Mouse (Mus musculus) MEL (cell line): Measurements from ENCODE around the gene Rtn4rl1. TPM values are rescaled to one million over a fixed set of nuclear protein-coding genes. Genes with fewer than 3 reads are reported as not detected.

Experiments
- DNase-seq: peaks from one replicate; pipeline ENCODE4 v3.0.0; 2011; ENCODE audit warnings: low read depth, low spot score
- H3K27ac ChIP-seq: 2 replicates; pipeline ENCODE4 v1.5.1; 2012; ENCODE audit warnings: low read depth, mild to moderate bottlenecking, control low read depth, low read length, moderate library complexity; ENCODE audit not compliant: control insufficient read depth
- H3K27me3 ChIP-seq, 2 experiments: fragments of 150-350 bp in 1 of 2; sonication (generic) in 1 of 2; 2 replicates each; pipeline ENCODE4 v1.6.1; 2012; ENCODE audit warnings: low read length in 2 of 2, mild to moderate bottlenecking in 2 of 2, improper control_type of control experiment in 1 of 2, moderate library complexity in 1 of 2; ENCODE audit not compliant: insufficient read depth in 2 of 2, control insufficient read depth in 1 of 2
- H3K36me3 ChIP-seq, 2 experiments: 2 replicates each; pipeline ENCODE4 v1.6.1; 2012 to 2014; ENCODE audit warnings: low read length in 2 of 2, improper control_type of control experiment in 1 of 2, inconsistent platforms in 1 of 2, mild to moderate bottlenecking in 1 of 2; ENCODE audit not compliant: insufficient read depth in 2 of 2, control insufficient read depth in 1 of 2
- H3K4me1 ChIP-seq, 2 experiments: fragments of 150-350 bp in 1 of 2; sonication (generic) in 1 of 2; 2 replicates each; pipeline ENCODE4 v1.6.1; 2012; ENCODE audit warnings: low read length in 2 of 2, improper control_type of control experiment in 1 of 2, mild to moderate bottlenecking in 1 of 2; ENCODE audit not compliant: insufficient read depth in 2 of 2, control insufficient read depth in 1 of 2
- H3K4me3 ChIP-seq, 2 experiments: fragments of 150-350 bp in 1 of 2; sonication (generic) in 1 of 2; 2 replicates each; pipeline ENCODE4 v1.5.1; 2012; ENCODE audit warnings: low read depth in 2 of 2, low read length in 2 of 2, mild to moderate bottlenecking in 2 of 2, moderate library complexity in 2 of 2, control low read depth in 1 of 2, improper control_type of control experiment in 1 of 2; ENCODE audit not compliant: control insufficient read depth in 1 of 2, insufficient read depth in 1 of 2
- H3K79me2 ChIP-seq: 2 replicates; pipeline ENCODE4 v1.6.1; 2012; ENCODE audit warnings: mild to moderate bottlenecking, low read length, moderate library complexity; ENCODE audit not compliant: control insufficient read depth, poor library complexity, insufficient read depth
- H3K9ac ChIP-seq: 2 replicates; pipeline ENCODE4 v1.6.1; 2012; ENCODE audit warnings: low read depth, mild to moderate bottlenecking, control low read depth, low read length, moderate library complexity; ENCODE audit not compliant: control insufficient read depth, poor library complexity, severe bottlenecking
- H3K9me3 ChIP-seq: fragments of 150-350 bp; sonication (generic); replicated peaks from 2 replicates; pipeline ENCODE4 v1.6.1; 2012; ENCODE audit warnings: mild to moderate bottlenecking, low read length, improper control_type of control experiment, moderate library complexity; ENCODE audit not compliant: insufficient read depth
- E2F4 ChIP-seq: IDR thresholded peaks from 2 replicates; pipeline ENCODE4 v1.6.1; 2011; ENCODE audit warnings: low read depth, low read length, improper control_type of control experiment, borderline replicate concordance
- ELF1 ChIP-seq: IDR thresholded peaks from 2 replicates; pipeline ENCODE4 v1.6.1; 2014; ENCODE audit warnings: low read depth, mild to moderate bottlenecking, inconsistent platforms, low read length, improper control_type of control experiment, moderate library complexity
- EP300 ChIP-seq, 2 experiments: IDR thresholded peaks; 2 replicates each; pipeline ENCODE4 v1.6.1; 2011; ENCODE audit warnings: improper control_type of control experiment in 2 of 2, low read length in 2 of 2, low read depth in 1 of 2, mild to moderate bottlenecking in 1 of 2
- GABPA ChIP-seq: IDR thresholded peaks from 2 replicates; pipeline ENCODE4 v1.6.1; 2012; ENCODE audit warnings: low read depth, mild to moderate bottlenecking, inconsistent platforms, low read length, improper control_type of control experiment, moderate library complexity
- HCFC1 ChIP-seq: IDR thresholded peaks from 2 replicates; pipeline ENCODE4 v1.6.1; 2012; ENCODE audit warnings: low read depth, mild to moderate bottlenecking, inconsistent platforms, low read length, improper control_type of control experiment, moderate library complexity
- JUND ChIP-seq: IDR thresholded peaks from 2 replicates; pipeline ENCODE4 v1.6.1; 2011; ENCODE audit warnings: low read depth, mild to moderate bottlenecking, improper control_type of control experiment, low read length
- KAT2A ChIP-seq: conservative IDR thresholded peaks from 2 replicates; pipeline ENCODE4 v1.6.1; 2012; ENCODE audit warnings: low read depth, low read length, improper control_type of control experiment, inconsistent platforms
- MAFK ChIP-seq: IDR thresholded peaks from 2 replicates; pipeline ENCODE4 v1.6.1; 2011; ENCODE audit warnings: low read depth, mild to moderate bottlenecking, low read length, improper control_type of control experiment, borderline replicate concordance
- MAZ ChIP-seq: IDR thresholded peaks from 2 replicates; pipeline ENCODE4 v1.6.1; 2012; ENCODE audit warnings: low read depth, mild to moderate bottlenecking, inconsistent platforms, low read length, improper control_type of control experiment
- MEF2A ChIP-seq: IDR thresholded peaks from 2 replicates; pipeline ENCODE4 v1.6.1; 2014; ENCODE audit warnings: low read depth, mild to moderate bottlenecking, inconsistent platforms, low read length, improper control_type of control experiment; ENCODE audit not compliant: poor library complexity, insufficient replicate concordance, severe bottlenecking; ENCODE audit errors: extremely low read depth
- MXI1 ChIP-seq: IDR thresholded peaks from 2 replicates; pipeline ENCODE4 v1.6.1; 2011; ENCODE audit warnings: mild to moderate bottlenecking, low read depth, low read length, improper control_type of control experiment
- NRF1 ChIP-seq: IDR thresholded peaks from 2 replicates; pipeline ENCODE4 v1.6.1; 2014; ENCODE audit warnings: low read depth, mild to moderate bottlenecking, inconsistent platforms, low read length, improper control_type of control experiment, moderate library complexity; ENCODE audit not compliant: poor library complexity, insufficient read depth, severe bottlenecking
- POLR2A ChIP-seq, 2 experiments: IDR thresholded peaks; 2 replicates each; pipeline ENCODE4 v1.6.1; 2011 to 2012; ENCODE audit warnings: low read length in 2 of 2, mild to moderate bottlenecking in 2 of 2, control low read depth in 1 of 2, improper control_type of control experiment in 1 of 2, low read depth in 1 of 2, moderate library complexity in 1 of 2; ENCODE audit not compliant: control insufficient read depth in 1 of 2, insufficient read depth in 1 of 2, poor library complexity in 1 of 2
- POLR2AphosphoS5 ChIP-seq: IDR thresholded peaks from 2 replicates; pipeline ENCODE4 v1.6.1; 2012; ENCODE audit warnings: low read depth, borderline replicate concordance, mild to moderate bottlenecking, inconsistent platforms, low read length, moderate library complexity, mixed read lengths
- SIN3A ChIP-seq: IDR thresholded peaks from 2 replicates; pipeline ENCODE4 v1.6.1; 2012; ENCODE audit warnings: low read length, improper control_type of control experiment, inconsistent platforms
- TAL1 ChIP-seq: IDR thresholded peaks from 2 replicates; pipeline ENCODE4 v1.6.1; 2012; ENCODE audit warnings: mild to moderate bottlenecking, inconsistent platforms, low read length, moderate library complexity, mixed read lengths
- TCF12 ChIP-seq: IDR thresholded peaks from 2 replicates; pipeline ENCODE4 v1.6.1; 2014; ENCODE audit warnings: low read depth, mild to moderate bottlenecking, inconsistent platforms, low read length, improper control_type of control experiment, moderate library complexity
- UBTF ChIP-seq: IDR thresholded peaks from 2 replicates; pipeline ENCODE4 v1.6.1; 2012; ENCODE audit warnings: low read depth, mild to moderate bottlenecking, inconsistent platforms, low read length, improper control_type of control experiment, moderate library complexity, borderline replicate concordance; ENCODE audit not compliant: insufficient read depth
- USF2 ChIP-seq, 2 experiments: IDR thresholded peaks; 2 replicates each; pipeline ENCODE4 v1.6.1; 2011 to 2012; ENCODE audit warnings: improper control_type of control experiment in 2 of 2, low read length in 2 of 2, borderline replicate concordance in 1 of 2, inconsistent platforms in 1 of 2, low read depth in 1 of 2, mild to moderate bottlenecking in 1 of 2; ENCODE audit not compliant: insufficient read depth in 1 of 2
- ZC3H11A ChIP-seq: IDR thresholded peaks from 2 replicates; pipeline ENCODE4 v1.6.1; 2012; ENCODE audit warnings: low read depth, mild to moderate bottlenecking, inconsistent platforms, low read length, improper control_type of control experiment
- ZKSCAN1 ChIP-seq: IDR thresholded peaks from 2 replicates; pipeline ENCODE4 v1.6.1; 2012; ENCODE audit warnings: low read depth, mild to moderate bottlenecking, inconsistent platforms, low read length, improper control_type of control experiment, moderate library complexity
- ZNF384 ChIP-seq: IDR thresholded peaks from 2 replicates; pipeline ENCODE4 v1.6.1; 2012; ENCODE audit warnings: low read depth, mild to moderate bottlenecking, inconsistent platforms, low read length, improper control_type of control experiment
- polyA plus RNA-seq, 2 experiments: library from polyadenylated mRNA; stranded (reverse) in 1 of 2; unstranded in 1 of 2; fragments of >175 nt in 1 of 2; fragments of >200 nt in 1 of 2; gene quantifications; 2 replicates each; pipeline versions ENCODE4 v1.2.1 to v1.2.4; 2012; ENCODE audit warnings: low replicate concordance in 2 of 2, low read depth in 1 of 2; ENCODE audit not compliant: insufficient read length in 2 of 2, insufficient read depth in 1 of 2, missing spikeins in 1 of 2
- total RNA-seq: library from RNA; depleted of rRNA; stranded (reverse); fragments of 300-350 nt; gene quantifications from 2 replicates; pipeline ENCODE4 v1.2.3, GENCODE M21; 2012

The Rtn4rl1 gene
- total and polyA plus RNA-seq, 3 experiments: 0.35 to 2.6 TPM; not detected in 1

GRCm38 (mm10) chr11:75278115-75278514 is 84.5 kb downstream of the Rtn4rl1 start:
- Histone ChIP-seq H3K27me3 (no peaks in the 10 kb centered on the region), H3K4me3 (no peak overlapping the region), H3K79me2 (no peaks in the 10 kb centered on the region), H3K9me3 (no peaks in the 10 kb centered on the region), H3K4me1 (peaks cover 0 to 16% of the 10 kb centered on the region in 2 experiments), H3K27ac (no peak overlapping the region), H3K36me3 (peaks cover 0 to 6% of the 10 kb centered on the region in 2 experiments; a peak in 2 of 4 replicates), H3K9ac (no peak overlapping the region)
- no peak for DNase-seq
- no peak for TF ChIP-seq JUND
- TF ChIP-seq, all 39 proteins: peak for 0

GRCm38 (mm10) chr11:75279013-75279341 is 85.4 kb downstream of the Rtn4rl1 start:
- peaks cover 0 to 6% of the 10 kb centered on the region in 2 experiments; a peak in 2 of 4 replicates for H3K36me3 ChIP-seq
- H3K79me2 ChIP-seq: no peaks in the 10 kb centered on the region
- H3K27me3 ChIP-seq: no peaks in the 10 kb centered on the region
- peaks cover 0 to 16% of the 10 kb centered on the region in 2 experiments for H3K4me1 ChIP-seq
- H3K9me3 ChIP-seq: no peaks in the 10 kb centered on the region
- TF ChIP-seq ZC3H11A (no peak), KAT2A (no peak), UBTF (no peak), EP300 (IDR thresholded peaks at IDR 0.05; ENCODE audit: low read depth in 1 of 2, low read length in 2 of 2) (no peak), POLR2AphosphoS5 (no peak), USF2 (IDR thresholded peaks at IDR 0.05; ENCODE audit: borderline replicate concordance in 1 of 2, insufficient read depth in 1 of 2, low read depth in 1 of 2, low read length in 2 of 2) (no peak)
- peak overlapping the region; percentile 69 for H3K9ac ChIP-seq
- peak overlapping the region; percentile 55 to 58 for H3K4me3 ChIP-seq
- H3K27ac ChIP-seq: peak overlapping the region; percentile 66; the same call in 1 of the 2 replicates
- no peak for DNase-seq

- H3K4me3 ChIP-seq: peak overlapping the region; percentile 55 to 58
- H3K79me2 ChIP-seq: no peaks in the 10 kb centered on the region
- peak overlapping the region; percentile 66 for H3K27ac ChIP-seq
- peak; percentile 84 for DNase-seq
- no peaks in the 10 kb centered on the region for H3K9me3 ChIP-seq
- H3K36me3 ChIP-seq: peaks cover 0 to 6% of the 10 kb centered on the region in 2 experiments; a peak in 2 of 4 replicates
- H3K27me3 ChIP-seq: no peaks in the 10 kb centered on the region
- peaks cover 0 to 16% of the 10 kb centered on the region in 2 experiments for H3K4me1 ChIP-seq
- H3K9ac ChIP-seq: peak overlapping the region; percentile 69
- no peak for TF ChIP-seq ZKSCAN1
- no peak for TF ChIP-seq GABPA
- TF ChIP-seq TCF12: 0 out of 2 replicates have a peak, but pooled peaks have one; percentile 9
- TF ChIP-seq E2F4: peak; percentile 57; the same call in 1 of the 2 replicates
- peak; percentile 67 for TF ChIP-seq MAZ
- no peak for TF ChIP-seq TAL1
- TF ChIP-seq SIN3A: peak; percentile 73
- peak; percentile 91 for TF ChIP-seq ZNF384
- TF ChIP-seq USF2 (IDR thresholded peaks at IDR 0.05; ENCODE audit: borderline replicate concordance in 1 of 2, insufficient read depth in 1 of 2, low read depth in 1 of 2, low read length in 2 of 2): no peak
- peak; percentile 57; the same call in 1 of the 2 replicates for TF ChIP-seq HCFC1
- TF ChIP-seq ELF1: peak; percentile 96
- 0 out of 2 replicates have a peak, but pooled peaks have one; percentile 4 for TF ChIP-seq MEF2A
- no peak for TF ChIP-seq NRF1
- no peak for TF ChIP-seq POLR2AphosphoS5
- peak; percentile 68; the same call in 1 of the 2 replicates for TF ChIP-seq MXI1
- no peak; the same call in 1 of the 2 replicates for TF ChIP-seq MAFK
- peak; percentile 52 to 85; a peak in 3 of 4 replicates for TF ChIP-seq POLR2A (IDR thresholded peaks at IDR 0.05; ENCODE audit: control insufficient read depth in 1 of 2, insufficient read depth in 1 of 2, low read depth in 1 of 2, low read length in 2 of 2, poor library complexity in 1 of 2)
Measured at GRCm38 (mm10) chr11:75279342-75280065, 85.9 kb downstream of the Rtn4rl1 start.
